Mouse (Mus musculus): ENCODE results near the gene Spen.
A peak's percentile ranks its signal among the peaks of the same experiment; 100 is the strongest.
"Not testable (repeated sequence)": the region's sequence is repeated elsewhere in the genome, so short reads cannot be mapped to it uniquely, and the experiment has no call there.

The Spen gene

DNA sequence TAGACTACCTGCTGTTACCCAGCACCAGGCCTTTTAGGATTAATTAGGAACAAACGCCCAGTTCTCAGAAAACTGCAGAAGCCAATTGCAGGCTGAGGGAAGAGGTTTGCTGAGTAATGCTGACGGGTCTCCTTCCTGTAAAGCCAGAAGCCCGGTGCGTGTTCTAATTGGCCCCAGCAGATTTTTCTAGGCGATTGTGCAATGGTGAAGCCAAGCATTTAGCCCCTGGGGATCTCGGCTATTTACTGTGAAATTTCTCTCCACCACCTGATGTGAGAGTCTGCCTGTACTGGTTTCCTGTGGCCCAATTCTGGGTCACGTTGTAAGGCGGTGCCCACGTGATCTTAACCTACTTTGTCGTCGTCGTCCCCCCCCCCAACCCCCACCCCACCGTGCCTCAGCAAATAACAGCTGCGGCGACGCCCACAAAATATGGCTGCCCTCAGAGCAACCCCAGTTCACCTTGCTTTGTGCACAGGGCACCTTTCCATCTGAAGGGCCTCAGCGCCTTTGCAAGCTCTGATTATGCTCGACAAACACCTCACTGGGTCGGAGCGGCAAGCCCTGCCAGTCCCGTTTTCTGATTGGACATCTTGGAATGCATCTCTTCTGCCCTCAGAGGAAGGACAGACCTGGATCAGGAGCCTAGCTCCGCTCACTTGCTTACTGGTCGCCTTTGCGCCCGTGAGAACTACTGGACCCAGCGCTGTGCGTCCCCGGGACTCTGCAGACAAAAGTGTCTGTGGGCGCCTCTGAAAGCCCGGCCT lies 20.9 kb upstream of the Spen start:
- DNase-seq, result peak; percentile 81

- peak; percentile 47 for DNase-seq
Observed at GRCm38 (mm10) chr4:141558658-141559057, 20.3 kb upstream of the Spen start.

- not testable (repeated sequence) for DNase-seq
Observed at GRCm38 (mm10) chr4:141556163-141556562, 17.8 kb upstream of the Spen start.

- not testable (repeated sequence) for DNase-seq
Observed at GRCm38 (mm10) chr4:141554255-141554865, 16.0 kb upstream of the Spen start.

DNA sequence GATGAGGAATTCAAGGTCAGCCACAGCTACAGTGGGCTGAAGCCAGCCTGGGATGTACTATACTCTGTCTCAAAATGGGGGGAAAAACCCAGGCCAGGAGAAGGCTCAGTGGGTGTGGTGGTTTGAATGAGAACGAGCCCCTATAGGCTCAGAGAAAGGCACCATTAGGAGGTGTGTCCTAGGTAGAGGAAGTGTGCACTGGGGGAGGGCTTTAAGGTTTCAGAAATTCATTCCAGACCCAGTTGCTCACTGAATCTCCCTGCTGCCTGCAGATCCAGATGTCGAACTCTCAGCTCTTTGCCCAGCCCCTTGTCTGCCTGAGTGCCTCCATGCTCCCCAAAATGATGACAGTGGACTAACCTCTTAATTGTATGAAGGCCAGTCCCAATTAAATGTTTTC lies 14.1 kb upstream of the Spen start:
- DNase-seq, result no peak

- DNase-seq, result peak; percentile 18
Observed at GRCm38 (mm10) chr4:141547299-141547698, 8.9 kb upstream of the Spen start.

GRCm38 (mm10) chr4:141546334-141547200 lies 8.2 kb upstream of the Spen start:
- peak; percentile 85 for DNase-seq

GRCm38 (mm10) chr4:141545743-141546333 lies 7.4 kb upstream of the Spen start:
- DNase-seq, result peak; percentile 100

DNA sequence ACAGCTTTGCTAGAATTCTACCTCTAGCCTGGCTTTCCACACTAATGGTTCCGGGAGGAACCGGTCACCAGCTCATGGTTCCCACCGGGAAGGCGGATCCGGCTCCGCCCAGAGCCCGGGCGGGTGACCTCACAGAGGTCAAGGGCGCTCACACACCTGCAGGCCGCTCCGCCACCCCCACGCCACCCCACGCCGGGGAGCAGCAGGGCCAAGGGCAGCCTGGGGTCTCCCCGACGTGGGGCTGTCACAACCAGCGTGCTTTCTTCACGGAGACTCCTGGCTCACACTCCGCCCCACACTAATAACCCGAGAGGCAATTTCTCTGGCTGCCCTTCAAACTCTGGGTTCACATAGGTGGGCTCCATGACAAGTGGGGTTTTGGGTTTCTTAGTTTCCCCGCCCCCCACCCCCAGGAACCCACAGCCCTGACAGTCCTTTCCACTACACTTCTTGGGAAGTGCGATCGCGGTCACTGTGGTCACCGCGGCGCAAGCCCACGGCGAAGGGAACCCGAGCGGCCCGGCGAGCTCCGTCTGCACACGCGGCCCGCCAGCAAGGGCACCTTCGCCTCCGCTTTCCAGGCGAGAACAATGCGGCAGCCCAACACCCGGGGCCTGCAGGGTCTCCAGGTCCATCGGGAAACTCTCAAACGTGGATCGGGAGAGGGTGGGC lies 6.8 kb upstream of the Spen start:
- peak; percentile 71 for DNase-seq

DNA sequence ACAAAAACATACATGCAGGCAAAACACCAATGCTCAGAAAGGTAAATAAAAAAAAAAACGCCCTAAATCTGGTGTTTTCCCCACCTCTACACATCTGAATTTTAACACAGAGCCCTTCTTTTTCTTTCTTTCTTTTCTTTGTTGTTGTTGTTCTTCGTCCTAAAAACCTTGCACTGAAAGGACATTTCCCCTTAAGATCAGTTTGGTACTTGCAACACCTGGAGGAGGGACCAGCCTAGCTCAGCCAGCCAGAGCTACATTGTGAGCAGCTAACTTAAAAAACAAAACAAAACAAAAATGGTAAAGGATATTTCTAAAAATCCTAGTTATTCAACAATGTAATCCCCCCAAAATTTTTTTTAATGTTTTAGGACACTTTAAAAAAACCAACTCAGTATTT lies 6.1 kb upstream of the Spen start:
- no peak for DNase-seq

DNA sequence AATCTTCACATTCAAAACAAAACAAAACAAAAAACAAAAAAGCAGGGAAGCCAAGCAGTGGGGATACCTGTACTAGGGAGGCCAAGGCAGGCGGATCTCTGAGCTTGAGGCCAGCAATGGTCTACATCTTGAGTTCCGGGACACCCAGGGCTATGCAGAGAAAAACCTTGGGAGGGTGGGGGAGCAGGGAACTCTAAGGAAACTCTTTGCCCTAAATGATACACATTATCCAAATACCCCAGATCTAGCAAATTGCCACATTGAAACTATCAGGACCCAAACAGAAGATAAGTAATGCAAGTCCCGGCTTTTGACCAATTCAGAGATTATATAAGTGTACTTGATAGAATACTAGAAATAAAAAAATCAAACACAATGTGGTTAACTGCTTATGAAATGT lies 5.2 kb upstream of the Spen start:
- no peak for DNase-seq

DNA sequence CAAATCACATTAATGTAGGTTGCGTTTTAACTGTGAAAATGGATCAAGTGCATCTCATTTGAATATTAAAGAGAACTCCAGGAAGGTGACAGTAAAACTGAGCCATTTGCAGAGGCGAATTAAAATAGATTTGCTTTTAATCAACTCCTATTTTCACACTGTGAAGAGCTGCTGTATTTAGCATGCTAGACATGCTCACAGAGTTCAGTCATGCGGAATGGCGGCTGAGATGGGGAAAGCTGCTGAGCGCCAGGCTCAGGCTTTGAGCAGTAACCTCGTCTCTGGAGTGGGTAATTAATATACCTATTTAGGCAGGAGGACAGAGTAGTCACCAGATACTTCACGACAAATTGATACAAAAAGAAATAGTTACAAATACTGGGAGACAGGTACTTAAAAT lies 3.5 kb upstream of the Spen start:
- DNase-seq, result no peak

GRCm38 (mm10) chr4:141540844-141541243 lies 2.4 kb upstream of the Spen start:
- no peak for DNase-seq

DNA sequence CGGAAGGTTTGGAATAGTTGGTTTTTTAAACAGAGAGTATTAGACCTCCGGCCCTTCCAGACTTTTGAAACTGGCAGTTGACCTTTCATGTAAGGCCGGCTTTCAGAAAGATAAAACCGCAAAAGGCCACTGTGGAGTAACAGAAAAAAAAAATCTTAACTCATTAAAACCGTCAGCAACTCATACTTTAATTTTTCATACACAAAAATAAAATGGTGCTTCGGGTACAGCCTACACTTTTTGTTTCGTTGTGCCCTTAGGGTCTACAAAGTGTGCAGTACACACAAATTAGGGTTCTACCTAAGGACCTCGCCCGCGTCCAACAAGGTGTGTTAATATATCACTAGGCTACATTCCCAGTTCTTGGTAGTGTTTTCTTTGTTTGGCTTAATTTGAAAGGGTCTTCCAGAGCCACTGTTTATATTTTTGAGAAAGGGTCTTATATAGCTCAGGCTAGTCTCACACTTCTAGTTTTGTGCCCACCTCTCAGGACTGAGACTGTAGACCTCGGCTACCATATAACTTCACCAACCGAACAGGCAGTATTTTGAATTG lies 893 bp upstream of the Spen start:
- no peak for DNase-seq

- peak; percentile 72 for DNase-seq
Observed at GRCm38 (mm10) chr4:141537706-141538407, 540 bp downstream of the Spen start.

DNA sequence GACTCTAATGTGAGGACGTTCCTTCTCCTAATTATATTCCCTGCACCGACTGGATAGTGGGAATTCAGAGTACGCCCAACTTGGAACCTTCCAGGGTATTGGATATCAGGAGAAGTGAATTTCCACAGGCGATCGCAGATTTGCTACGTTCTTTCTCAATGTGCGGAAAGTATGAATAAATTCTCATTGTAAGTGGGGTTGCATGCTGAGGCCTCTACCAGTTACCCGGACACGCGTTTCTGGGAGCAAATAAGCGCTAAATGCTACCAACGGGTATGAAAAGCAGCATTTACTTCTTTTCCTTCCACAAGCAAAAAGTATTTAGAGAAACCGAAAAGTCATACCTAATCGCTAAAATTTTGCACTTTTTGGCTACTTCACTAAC lies 1.2 kb downstream of the Spen start:
- no peak for DNase-seq

- DNase-seq, result peak; percentile 48
Observed at GRCm38 (mm10) chr4:141536291-141537225, 1.8 kb downstream of the Spen start.

GRCm38 (mm10) chr4:141534947-141535680 lies 3.3 kb downstream of the Spen start:
- peak; percentile 62 for DNase-seq

- no peak for DNase-seq
Observed at GRCm38 (mm10) chr4:141530979-141531378, 7.4 kb downstream of the Spen start.

DNA sequence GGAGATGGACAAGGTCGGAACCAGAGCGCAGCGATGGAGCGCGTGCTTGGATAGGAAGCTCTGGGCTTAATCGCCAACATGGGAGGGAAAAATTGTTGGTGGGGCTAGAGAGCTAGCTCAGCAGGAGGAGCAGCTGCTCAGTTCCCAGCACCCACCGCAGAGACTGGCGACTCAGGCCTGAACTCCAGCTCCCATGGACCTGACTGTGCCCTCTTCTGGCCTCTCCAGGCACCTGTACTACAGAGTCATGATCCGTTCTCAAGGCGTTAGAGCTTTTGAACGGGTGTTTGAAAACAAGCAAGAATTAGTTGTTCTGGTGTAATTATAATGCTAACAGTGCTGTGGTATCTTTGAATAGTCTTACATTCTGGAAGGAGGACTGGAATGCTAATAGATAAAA lies 9.5 kb downstream of the Spen start:
- no peak for DNase-seq

All from thymus, postnatal 25 days (tissue).